Mouse (Mus musculus) left cerebral cortex, postnatal 10 days (tissue): ENCODE measurements around the gene Tmem179b. TPM values are rescaled to one million over a fixed set of nuclear protein-coding genes. Genes with fewer than 3 reads are reported as not detected.

Source experiments
- microRNA-seq: library from miRNA; unstranded; fragments of <30 nt; microRNA quantifications from one replicate; pipeline ENCODE4 v1.2.0, GENCODE M21; 2022
- total RNA-seq, 2 experiments: library from RNA; stranded (reverse); gene quantifications; 2 replicates each; pipeline ENCODE4 v1.2.3; 2021

Gene Tmem179b
- total RNA-seq, 2 experiments from 2014 or later: 7.2 to 8.9 TPM

Small RNA genes lying within 50 kb of the gene (microRNA-seq; reads per million reads assigned to microRNA genes)
- gene Mir6992: not detected

Other genes starting within 250 kb of the Tmem179b start
- 10 to 100 TPM; 19.9 to 20.2 TPM for gene Slc22a8, start 183.2 kb downstream of the Tmem179b start, total RNA-seq
- gene Slc22a6, start 156.4 kb downstream of the Tmem179b start, total RNA-seq: 1 to 10 TPM; 4.9 to 5.9 TPM
- gene Chrm1, start 110.7 kb downstream of the Tmem179b start, total RNA-seq: 100 to 1,000 TPM; 119 to 128 TPM
- 100 to 1,000 TPM; 195 to 198 TPM for gene Slc3a2, start 51.1 kb downstream of the Tmem179b start, total RNA-seq
- gene Wdr74, start 38.6 kb downstream of the Tmem179b start, total RNA-seq: 10 to 100 TPM; 47.3 to 47.4 TPM
- 1 to 10 TPM; 1.3 to 2.2 TPM for gene 1700092M07Rik, start 33.7 kb downstream of the Tmem179b start, total RNA-seq
- gene Stx5a, start 33.1 kb downstream of the Tmem179b start, total RNA-seq: 10 to 100 TPM; 68.1 to 69.0 TPM
- 10 to 100 TPM; 72.7 to 76.2 TPM for gene Nxf1, start 17.4 kb downstream of the Tmem179b start, total RNA-seq
- 10 to 100 TPM; 87.9 to 93.9 TPM for gene Tmem223, start 3.5 kb downstream of the Tmem179b start, total RNA-seq
- 10 to 100 TPM; 16.4 to 17.8 TPM for gene Taf6l, start 11.9 kb upstream of the Tmem179b start, total RNA-seq
- 100 to 1,000 TPM; 109 to 110 TPM for gene Polr2g, start 24.1 kb upstream of the Tmem179b start, total RNA-seq
- gene Zbtb3, start 28.1 kb upstream of the Tmem179b start, total RNA-seq: 1 to 10 TPM; 4.5 to 5.5 TPM
- gene Ttc9c, start 44.9 kb upstream of the Tmem179b start, total RNA-seq: 10 to 100 TPM; 27.7 to 29.0 TPM
- 10 to 100 TPM; 98.6 to 98.9 TPM for gene Hnrnpul2, start 45.5 kb upstream of the Tmem179b start, total RNA-seq
- gene AC129217.1, start 55.3 kb upstream of the Tmem179b start, total RNA-seq: 1 to 10 TPM in 1 of 2 experiments, not detected in 1; 1.9 TPM
- 10 to 100 TPM; 96.1 to 97.0 TPM for gene Bscl2, start 63.0 kb upstream of the Tmem179b start, total RNA-seq
- 100 to 1,000 TPM; 319 to 328 TPM for gene Gng3, start 64.7 kb upstream of the Tmem179b start, total RNA-seq
- 1 to 10 TPM in 1 of 2 experiments, under 1 TPM in 1; 0.43 to 1.0 TPM for gene Lrrn4cl, start 76.3 kb upstream of the Tmem179b start, total RNA-seq
- gene Ubxn1, start 97.0 kb upstream of the Tmem179b start, total RNA-seq: 100 to 1,000 TPM; 101 TPM
- gene Uqcc3, start 106.5 kb upstream of the Tmem179b start, total RNA-seq: 10 to 100 TPM; 26.1 to 33.3 TPM
- gene Lbhd1, start 109.3 kb upstream of the Tmem179b start, total RNA-seq: 1 to 10 TPM; 3.4 to 7.9 TPM
- gene Gm49403, start 109.5 kb upstream of the Tmem179b start, total RNA-seq: not detected
- 10 to 100 TPM; 19.5 to 23.4 TPM for gene 1810009A15Rik, start 114.4 kb upstream of the Tmem179b start, total RNA-seq
- gene Gm49416, start 114.5 kb upstream of the Tmem179b start, total RNA-seq: 1 to 10 TPM in 1 of 2 experiments, not detected in 1; 1.7 TPM
- gene Ints5, start 118.5 kb upstream of the Tmem179b start, total RNA-seq: 10 to 100 TPM; 22.0 to 23.1 TPM
- 10 to 100 TPM; 94.4 to 96.8 TPM for gene Ganab, start 123.6 kb upstream of the Tmem179b start, total RNA-seq
- 100 to 1,000 TPM; 141 to 144 TPM for gene B3gat3, start 145.9 kb upstream of the Tmem179b start, total RNA-seq
- 1 to 10 TPM; 2.1 to 2.4 TPM for gene Rom1, start 154.9 kb upstream of the Tmem179b start, total RNA-seq
- 1 to 10 TPM; 7.5 to 8.5 TPM for gene Eml3, start 155.1 kb upstream of the Tmem179b start, total RNA-seq
- gene Mta2, start 167.4 kb upstream of the Tmem179b start, total RNA-seq: 10 to 100 TPM; 50.2 to 52.4 TPM
- gene Tut1, start 179.4 kb upstream of the Tmem179b start, total RNA-seq: 10 to 100 TPM; 14.6 to 16.0 TPM
- gene Eef1g, start 192.6 kb upstream of the Tmem179b start, total RNA-seq: 100 to 1,000 TPM; 228 to 251 TPM
- 10 to 100 TPM; 14.5 to 17.8 TPM for gene Ahnak, start 214.8 kb upstream of the Tmem179b start, total RNA-seq